ENCODE assay signal across 1 mouse cellular context in genomic region chr16:43397629-43398323, GRCm38 (mm10).
A peak's percentile ranks its signal among the peaks of the same experiment; 100 is the strongest.
TF ChIP-seq lines count a peak whose summit lies in the region.

No protein-coding gene starts in this region.

TF ChIP-seq in CH12.LX, 34 proteins besides CTCF, POLR2A, EP300 and RAD21 (continued from another document):
- peak; percentile 80 for TF ChIP-seq MYC (IDR thresholded peaks at IDR 0.05; ENCODE audit: low read depth, low read length)
- TF ChIP-seq JUND (conservative IDR thresholded peaks at IDR 0.05; ENCODE audit: low read depth, low read length), result peak; percentile 41; the same call in 1 of the 2 replicates
- no peak for TF ChIP-seq E2F4 (IDR thresholded peaks at IDR 0.05; ENCODE audit: insufficient replicate concordance, low read depth, low read length)
- no peak for TF ChIP-seq UBTF (IDR thresholded peaks at IDR 0.05; ENCODE audit: low read depth, low read length)
- no peak for TF ChIP-seq CHD2 (IDR thresholded peaks at IDR 0.05; ENCODE audit: low read length)
- no peak for TF ChIP-seq HCFC1 (IDR thresholded peaks at IDR 0.05; ENCODE audit: low read depth, low read length)
- no peak for TF ChIP-seq NELFE (IDR thresholded peaks at IDR 0.05; ENCODE audit: low read depth, low read length)
- TF ChIP-seq CHD1 (IDR thresholded peaks at IDR 0.05; ENCODE audit: low read depth, low read length), result 0 out of 2 replicates have a peak, but pooled peaks have one; percentile 39
- no peak for TF ChIP-seq ETS1 (conservative IDR thresholded peaks at IDR 0.05; ENCODE audit: low read depth, low read length)
- TF ChIP-seq PAX5 (IDR thresholded peaks at IDR 0.05; ENCODE audit: low read length), result no peak
- TF ChIP-seq USF1 (IDR thresholded peaks at IDR 0.05; ENCODE audit: low read depth, low read length), result no peak
- peak; percentile 58; the same call in 1 of the 2 replicates for TF ChIP-seq IRF4 (IDR thresholded peaks at IDR 0.05; ENCODE audit: low read depth, low read length)
- no peak for TF ChIP-seq NRF1 (IDR thresholded peaks at IDR 0.05; ENCODE audit: low read depth, low read length)
- no peak for TF ChIP-seq ZC3H11A (IDR thresholded peaks at IDR 0.05; ENCODE audit: low read depth, low read length)
- TF ChIP-seq RCOR1 (conservative IDR thresholded peaks at IDR 0.05; ENCODE audit: low read depth, low read length), result no peak
- peak; percentile 28; the same call in 1 of the 2 replicates for TF ChIP-seq TBP (conservative IDR thresholded peaks at IDR 0.05; ENCODE audit: low read depth, low read length)
- no peak for TF ChIP-seq MEF2A (IDR thresholded peaks at IDR 0.05; ENCODE audit: borderline replicate concordance, low read depth, low read length)
- no peak for TF ChIP-seq ELF1 (IDR thresholded peaks at IDR 0.05; ENCODE audit: low read depth, low read length)
